ENCODE assay signal across 8 mouse cellular contexts in genomic region chr11:69411538-69412203, GRCm38 (mm10). TPM values are rescaled to one million over a fixed set of nuclear protein-coding genes. Genes with fewer than 3 reads are reported as not detected.
DNase-seq lines count a peak whose midpoint lies in the region; ATAC-seq and TF ChIP-seq lines count a peak whose summit lies in the region.

No protein-coding gene starts in this region.

- no peak for TF ChIP-seq POLR2A in kidney, adult 2 months (IDR thresholded peaks at IDR 0.05; ENCODE audit: low read depth, low read length)

- H3K27me3 ChIP-seq in kidney, adult 2 months (replicated peaks; ENCODE audit: control insufficient read depth, insufficient read depth, low read length), result no peaks in the 10 kb centered on the region
- H3K27me3 ChIP-seq in liver, postnatal 0 days (ENCODE audit: insufficient read depth, low read length), result no peaks in the 10 kb centered on the region
- H3K27me3 ChIP-seq in neural tube, embryonic 14.5 days (ENCODE audit: control insufficient read depth, insufficient read depth, low read length), result no peaks in the 10 kb centered on the region

- H3K36me3 ChIP-seq in kidney, adult 2 months (ENCODE audit: control insufficient read depth, insufficient read depth, low read length), result no peaks in the 10 kb centered on the region; the same call in 1 of the 2 replicates
- H3K36me3 ChIP-seq in liver, postnatal 0 days (replicated peaks; ENCODE audit: insufficient read depth, low read length), result peaks cover 13% of the 10 kb centered on the region
- H3K36me3 ChIP-seq in neural tube, embryonic 14.5 days (ENCODE audit: control insufficient read depth, insufficient read depth, low read length), result peaks cover 21% of the 10 kb centered on the region

- peak overlapping the region; percentile 71 for H3K27ac ChIP-seq in kidney, adult 2 months (ENCODE audit: insufficient read depth, low read depth, low read length)
- peak overlapping the region; percentile 97 for H3K27ac ChIP-seq in liver, postnatal 0 days (ENCODE audit: low read depth)
- H3K27ac ChIP-seq in neural tube, embryonic 14.5 days (ENCODE audit: low read depth, low read length), result peak overlapping the region; percentile 91

- WGBS in kidney, adult 2 months, result 1% methylated on average over 39 of the region's 39 CpGs
- 1% methylated on average over 31 of the region's 39 CpGs for WGBS in liver, postnatal 0 days (ENCODE audit: insufficient replicate concordance)
- WGBS in neural tube, embryonic 14.5 days, result 1% methylated on average over 36 of the region's 39 CpGs

- no peaks in the 10 kb centered on the region for H3K9me3 ChIP-seq in liver, postnatal 0 days (ENCODE audit: low read length)
- no peaks in the 10 kb centered on the region for H3K9me3 ChIP-seq in neural tube, embryonic 14.5 days (ENCODE audit: control insufficient read depth, low read length)

- peak; percentile 43 for ATAC-seq in liver, postnatal 0 days
- ATAC-seq in neural tube, embryonic 14.5 days (ENCODE audit: low read depth), result no peak

- peaks cover 38% of the 10 kb centered on the region for H3K4me1 ChIP-seq in kidney, adult 2 months (ENCODE audit: control insufficient read depth, insufficient read depth, low read length)
- peaks cover 50% of the 10 kb centered on the region for H3K4me1 ChIP-seq in liver, postnatal 0 days (ENCODE audit: insufficient read depth)
- peaks cover 47% of the 10 kb centered on the region for H3K4me1 ChIP-seq in neural tube, embryonic 14.5 days (ENCODE audit: control insufficient read depth, insufficient read depth, low read length)

- peak; percentile 70 to 76 for DNase-seq in urinary bladder, adult 18-20 months (ENCODE audit: low spot score in 2 of 2)
- DNase-seq in urinary bladder, postnatal 4 days (ENCODE audit: low spot score in 2 of 2), result no peak
- peak; percentile 63 for DNase-seq in embryo, embryonic 10 days (ENCODE audit: low spot score)
- DNase-seq in heart, adult 18-20 months, result peak; percentile 81 to 85
- DNase-seq in kidney, adult 2 months, result peak; percentile 74
- peak; percentile 88 for DNase-seq in liver, postnatal 0 days
- DNase-seq in urinary bladder, postnatal 14 days (ENCODE audit: low spot score), result peak; percentile 86

- H3K4me3 ChIP-seq in kidney, adult 2 months (ENCODE audit: insufficient read depth, low read depth, low read length), result peak overlapping the region; percentile 64
- peak overlapping the region; percentile 77 for H3K4me3 ChIP-seq in liver, postnatal 0 days (ENCODE audit: low read depth, low read length)
- peak overlapping the region; percentile 83 for H3K4me3 ChIP-seq in neural tube, embryonic 14.5 days (ENCODE audit: low read depth, low read length)

- no peak for TF ChIP-seq EP300 in liver, postnatal 0 days (IDR thresholded peaks at IDR 0.05; ENCODE audit: low read depth)

- peak overlapping the region; percentile 93 for H3K4me2 ChIP-seq in liver, postnatal 0 days (ENCODE audit: low read depth, low read length)
- H3K4me2 ChIP-seq in neural tube, embryonic 14.5 days (ENCODE audit: low read depth, low read length), result peak overlapping the region; percentile 99

- peak overlapping the region; percentile 89 for H3K9ac ChIP-seq in liver, postnatal 0 days (replicated peaks)
- peak overlapping the region; percentile 87 for H3K9ac ChIP-seq in neural tube, embryonic 14.5 days (replicated peaks; ENCODE audit: low read depth, low read length)

- no peak for TF ChIP-seq CTCF in kidney, adult 2 months (conservative IDR thresholded peaks at IDR 0.05; ENCODE audit: insufficient read depth, insufficient read length, low read depth, low read length)
- TF ChIP-seq CTCF in liver, postnatal 0 days (IDR thresholded peaks at IDR 0.05; ENCODE audit: low read depth), result no peak

RNA-seq across cellular contexts. Expression of gene Kdm6b, which starts 1.8 kb away (rescaled TPM):
- total RNA-seq in heart, adult 18-20 months (2021), result 10 to 100 TPM; 15.8 to 18.0 TPM
- 8.8 and 10.5 TPM in 2 replicates for polyA plus RNA-seq in kidney, adult 2 months (2012; rRNA removed)
- polyA plus RNA-seq in liver, postnatal 0 days (2015; fragmentation: Nextera tagmentation; extraction: Ambion mirVana), result 7.4 and 8.2 TPM in 2 replicates
- polyA plus RNA-seq in neural tube, embryonic 14.5 days (2014; fragmentation: Nextera tagmentation; extraction: Ambion mirVana), result 36.1 and 37.5 TPM in 2 replicates

RNA-seq across cellular contexts. Expression of gene Tmem88, which starts 13.6 kb away (rescaled TPM):
- total RNA-seq in heart, adult 18-20 months (2021), result 10 to 100 TPM; 10.3 to 14.3 TPM
- 25.4 and 25.8 TPM in 2 replicates for polyA plus RNA-seq in kidney, adult 2 months (2012; rRNA removed)
- 12.3 and 14.0 TPM in 2 replicates for polyA plus RNA-seq in liver, postnatal 0 days (2015; fragmentation: Nextera tagmentation; extraction: Ambion mirVana)
- polyA plus RNA-seq in neural tube, embryonic 14.5 days (2014; fragmentation: Nextera tagmentation; extraction: Ambion mirVana), result 2.3 and 5.3 TPM in 2 replicates

RNA-seq across cellular contexts. Expression of gene Cyb5d1, which starts 16.2 kb away (rescaled TPM):
- 10 to 100 TPM; 30.2 to 32.2 TPM for total RNA-seq in heart, adult 18-20 months (2021)
- polyA plus RNA-seq in kidney, adult 2 months (2012; rRNA removed), result 26.6 and 27.9 TPM in 2 replicates
- 4.7 and 5.4 TPM in 2 replicates for polyA plus RNA-seq in liver, postnatal 0 days (2015; fragmentation: Nextera tagmentation; extraction: Ambion mirVana)
- 21.3 and 29.9 TPM in 2 replicates for polyA plus RNA-seq in neural tube, embryonic 14.5 days (2014; fragmentation: Nextera tagmentation; extraction: Ambion mirVana)

RNA-seq across cellular contexts. Expression of gene Naa38, which starts 16.4 kb away (rescaled TPM):
- total RNA-seq in heart, adult 18-20 months (2021), result 100 to 1,000 TPM; 112 to 118 TPM
- polyA plus RNA-seq in kidney, adult 2 months (2012; rRNA removed), result 251 and 317 TPM in 2 replicates
- 83.7 and 83.9 TPM in 2 replicates for polyA plus RNA-seq in liver, postnatal 0 days (2015; fragmentation: Nextera tagmentation; extraction: Ambion mirVana)
- polyA plus RNA-seq in neural tube, embryonic 14.5 days (2014; fragmentation: Nextera tagmentation; extraction: Ambion mirVana), result 112 and 132 TPM in 2 replicates

RNA-seq across cellular contexts. Expression of gene Chd3, which starts 42.5 kb away (rescaled TPM):
- 10 to 100 TPM; 16.2 to 26.3 TPM for total RNA-seq in heart, adult 18-20 months (2021)
- polyA plus RNA-seq in kidney, adult 2 months (2012; rRNA removed), result 168 and 175 TPM in 2 replicates
- 7.8 and 8.7 TPM in 2 replicates for polyA plus RNA-seq in liver, postnatal 0 days (2015; fragmentation: Nextera tagmentation; extraction: Ambion mirVana)
- 86.0 and 89.6 TPM in 2 replicates for polyA plus RNA-seq in neural tube, embryonic 14.5 days (2014; fragmentation: Nextera tagmentation; extraction: Ambion mirVana)

Comparison
In these comparisons a context has a peak if more than half of its experiments do, and no peak if none do; other contexts are left out.
1. DNase-seq: peak in urinary bladder, adult 18-20 months (2 of 2), embryo, embryonic 10 days (single experiment), heart, adult 18-20 months (2 of 2), kidney, adult 2 months (single experiment), liver, postnatal 0 days (single experiment) and urinary bladder, postnatal 14 days (single experiment); none in urinary bladder, postnatal 4 days (0 of 2).
2. Peak in every context shown above with its lines, with median percentiles within 50 percentile points of each other: H3K27ac ChIP-seq and H3K4me3 ChIP-seq.